Mouse (Mus musculus): ENCODE measurements around the gene Scfd2. TPM values are rescaled to one million over a fixed set of nuclear protein-coding genes. Genes with fewer than 3 reads are reported as not detected.

The Scfd2 gene
- polyA plus RNA-seq, 1 experiment from 2014 or later, result 19.7 TPM

DNA sequence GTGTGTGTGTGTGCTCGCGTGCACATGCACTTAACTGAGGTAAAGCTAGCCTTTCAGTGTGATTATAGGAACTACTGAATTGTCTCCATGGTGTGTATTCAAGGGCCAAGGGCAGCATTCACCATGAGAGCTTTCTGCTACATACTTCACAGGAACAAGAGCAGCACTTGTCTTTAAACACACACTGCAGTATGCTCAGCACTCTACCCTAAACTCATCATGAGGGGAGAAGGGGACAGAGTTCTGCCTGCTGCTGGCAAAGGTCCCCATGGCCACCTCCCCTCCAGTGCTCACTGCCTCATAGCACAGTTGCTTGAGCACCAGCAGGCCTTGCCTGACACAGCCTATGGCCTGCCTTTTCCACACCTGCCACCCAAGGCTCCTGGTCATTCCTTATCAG, 230.1 kb downstream of the Scfd2 start:
- Histone ChIP-seq H3K36me3 (no peaks in the 10 kb centered on the region), H3K27ac (no peak overlapping the region; the same call in 1 of the 2 replicates), H3K4me1 (0 out of 2 replicates have a peak, but pooled peaks cover 2% of the 10 kb centered on the region), H3K9me3 (no peaks in the 10 kb centered on the region), H3K4me3 (replicated peaks) (no peak overlapping the region), H3K9ac (no peak overlapping the region), H3K4me2 (no peak overlapping the region), H3K27me3 (replicated peaks) (no peaks in the 10 kb centered on the region)
- no peak for ATAC-seq (ENCODE audit: insufficient read depth, low FRiP score, low read depth)
- 82% methylated on average over 2 of the region's 2 CpGs for WGBS

DNA sequence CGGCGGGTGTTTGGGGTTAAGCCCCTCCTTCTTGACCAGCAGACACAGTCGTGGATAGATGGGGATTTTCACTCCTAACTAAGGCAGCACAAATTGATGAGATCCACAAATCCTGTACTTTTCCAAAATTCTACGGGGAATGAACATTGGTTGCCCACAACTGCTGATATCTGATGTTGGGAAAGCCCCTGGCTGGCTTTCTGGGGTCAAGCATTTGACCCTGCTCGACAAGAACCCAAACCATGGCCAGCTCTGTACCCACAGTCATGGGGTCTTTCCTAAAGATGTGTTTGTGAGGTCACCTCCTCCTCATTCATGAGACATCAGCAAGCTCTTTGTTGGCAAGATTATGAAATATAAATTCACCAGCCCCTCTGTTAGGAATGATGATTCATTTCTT, 230.6 kb downstream of the Scfd2 start:
- Histone ChIP-seq H3K4me2 (no peak overlapping the region), H3K27me3 (replicated peaks) (no peaks in the 10 kb centered on the region), H3K36me3 (no peaks in the 10 kb centered on the region), H3K4me1 (0 out of 2 replicates have a peak, but pooled peaks cover 2% of the 10 kb centered on the region), H3K27ac (no peak overlapping the region), H3K9me3 (no peaks in the 10 kb centered on the region), H3K4me3 (replicated peaks) (no peak overlapping the region), H3K9ac (no peak overlapping the region)
- ATAC-seq (ENCODE audit: insufficient read depth, low FRiP score, low read depth), result no peak
- WGBS, result 56% methylated on average over 5 of the region's 5 CpGs

DNA sequence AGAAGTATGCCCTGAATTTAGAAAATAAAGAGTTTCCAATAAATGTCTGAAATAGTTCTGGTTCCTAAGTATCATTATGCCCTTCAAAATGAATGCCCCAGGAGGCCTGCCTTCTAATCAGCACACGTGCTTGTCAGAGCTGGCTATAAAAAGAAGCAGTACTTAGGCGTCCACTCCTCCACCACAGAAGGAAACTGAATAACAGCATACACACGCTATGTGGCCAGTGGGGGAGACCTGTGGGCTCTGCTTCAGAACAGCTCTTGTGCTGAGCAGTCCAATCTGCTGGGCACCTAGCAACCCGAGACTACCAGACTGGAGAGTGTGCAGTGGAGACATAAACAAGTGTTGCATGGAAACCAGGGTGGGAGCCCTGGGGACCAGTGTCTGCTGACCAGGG, 231.4 kb downstream of the Scfd2 start:
- Histone ChIP-seq H3K9ac (no peak overlapping the region), H3K4me3 (replicated peaks) (no peak overlapping the region), H3K36me3 (no peaks in the 10 kb centered on the region), H3K4me2 (no peak overlapping the region), H3K4me1 (0 out of 2 replicates have a peak, but pooled peaks cover 2% of the 10 kb centered on the region), H3K9me3 (no peaks in the 10 kb centered on the region), H3K27ac (no peak overlapping the region), H3K27me3 (replicated peaks) (no peaks in the 10 kb centered on the region)
- 45% methylated on average over 4 of the region's 4 CpGs for WGBS
- no peak; the same call in 1 of the 2 replicates for ATAC-seq (ENCODE audit: insufficient read depth, low FRiP score, low read depth)

DNA sequence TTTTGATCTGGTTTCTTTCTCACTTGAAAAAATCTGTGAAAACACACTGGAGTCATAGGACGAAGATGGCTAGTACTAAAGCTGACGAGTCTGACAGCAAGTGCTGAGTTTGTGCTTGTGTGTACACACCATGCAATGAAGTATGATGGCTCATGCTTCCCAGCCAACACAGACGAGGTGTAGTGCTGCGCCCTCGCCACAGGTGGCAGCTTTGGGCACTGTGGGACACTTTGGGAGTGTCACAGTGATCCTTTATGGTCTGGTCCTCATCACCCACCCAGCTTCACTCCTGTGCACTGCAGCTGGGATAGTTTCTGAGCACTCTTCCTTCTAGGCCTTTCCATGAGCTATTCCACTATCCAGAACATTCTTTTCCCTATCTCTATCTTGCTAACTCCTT, 234.4 kb downstream of the Scfd2 start:
- H3K27me3 ChIP-seq (replicated peaks), result no peaks in the 10 kb centered on the region
- ATAC-seq (ENCODE audit: insufficient read depth, low FRiP score, low read depth), result no peak
- no peak overlapping the region for H3K27ac ChIP-seq
- no peak overlapping the region for H3K9ac ChIP-seq
- H3K4me1 ChIP-seq, result peaks cover under 1% of the 10 kb centered on the region; the same call in 1 of the 2 replicates
- H3K4me2 ChIP-seq, result no peak overlapping the region
- no peaks in the 10 kb centered on the region for H3K36me3 ChIP-seq
- 85% methylated on average over 5 of the region's 5 CpGs for WGBS
- H3K9me3 ChIP-seq, result no peaks in the 10 kb centered on the region
- H3K4me3 ChIP-seq (replicated peaks), result no peak overlapping the region

DNA sequence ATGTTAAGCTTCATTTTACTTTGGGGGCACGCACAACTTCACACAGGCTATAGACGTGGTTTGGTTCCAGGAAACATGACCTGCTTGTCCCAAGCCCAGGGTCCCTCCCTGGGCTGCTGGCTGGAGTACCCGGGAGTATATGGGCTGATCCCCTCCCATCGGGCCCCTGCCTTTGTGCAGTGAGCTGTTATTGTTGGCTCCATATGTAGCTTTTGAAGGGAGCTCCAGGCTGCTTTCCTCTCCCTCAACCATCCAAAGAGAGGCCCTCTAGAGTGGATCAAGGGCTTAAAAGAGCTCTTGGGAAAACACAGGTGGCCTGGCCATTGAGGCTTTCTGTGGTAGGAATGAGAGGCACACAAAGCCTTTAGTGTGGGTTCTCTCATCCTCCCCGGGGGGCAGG, 235.5 kb downstream of the Scfd2 start:
- H3K36me3 ChIP-seq, result no peaks in the 10 kb centered on the region
- H3K4me2 ChIP-seq, result no peak overlapping the region
- no peak overlapping the region for H3K4me3 ChIP-seq (replicated peaks)
- 63% methylated on average over 5 of the region's 5 CpGs for WGBS
- no peak overlapping the region for H3K27ac ChIP-seq
- no peaks in the 10 kb centered on the region for H3K27me3 ChIP-seq (replicated peaks)
- no peaks in the 10 kb centered on the region for H3K9me3 ChIP-seq
- no peaks in the 10 kb centered on the region; the same call in 1 of the 2 replicates for H3K4me1 ChIP-seq
- no peak for ATAC-seq (ENCODE audit: insufficient read depth, low FRiP score, low read depth)
- H3K9ac ChIP-seq, result no peak overlapping the region

DNA sequence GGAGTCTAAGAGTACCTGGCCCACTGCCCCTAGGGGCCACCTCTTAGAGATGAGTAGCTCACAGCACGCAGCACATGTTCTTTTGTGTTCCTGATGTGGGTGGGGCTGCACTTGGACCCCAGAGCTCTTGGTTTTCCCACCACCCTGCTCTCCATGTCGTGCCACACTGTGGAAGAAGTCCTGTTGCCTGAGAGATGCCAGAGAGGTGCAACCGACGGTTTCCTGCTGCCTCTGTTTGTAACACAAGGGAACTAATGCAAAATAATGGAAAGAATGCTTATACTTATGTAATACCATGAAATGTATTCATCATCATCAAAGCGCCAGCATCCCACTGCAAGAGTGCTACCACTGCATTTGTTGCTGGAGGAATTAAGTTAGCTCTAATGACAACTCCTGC, 238.0 kb downstream of the Scfd2 start:
- Histone ChIP-seq H3K4me1 (no peaks in the 10 kb centered on the region; the same call in 1 of the 2 replicates), H3K36me3 (no peaks in the 10 kb centered on the region), H3K9ac (no peak overlapping the region), H3K4me3 (replicated peaks) (no peak overlapping the region), H3K9me3 (no peaks in the 10 kb centered on the region), H3K27ac (no peak overlapping the region), H3K27me3 (replicated peaks) (no peaks in the 10 kb centered on the region), H3K4me2 (no peak overlapping the region)
- WGBS, result 56% methylated on average over 5 of the region's 5 CpGs
- ATAC-seq (ENCODE audit: insufficient read depth, low FRiP score, low read depth), result no peak

DNA sequence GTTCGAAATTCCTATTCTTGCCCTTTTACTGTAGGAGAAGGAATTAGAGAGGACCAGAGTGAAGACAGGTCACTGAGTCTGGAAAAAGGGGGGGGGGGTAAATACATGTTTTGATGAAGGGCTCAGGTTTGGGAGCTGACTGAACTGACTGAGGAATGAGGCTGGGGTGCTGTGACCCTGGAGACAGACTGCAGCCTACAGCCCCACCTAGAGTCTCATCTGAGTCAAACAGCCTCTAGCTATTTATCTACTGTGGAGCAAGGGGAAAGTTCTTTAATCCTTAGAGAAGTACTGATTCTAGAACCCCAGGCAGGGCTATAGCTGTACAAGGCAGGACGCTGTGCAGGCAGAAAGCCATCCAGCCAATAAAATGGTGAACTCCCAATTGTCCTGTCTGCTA, 239.5 kb downstream of the Scfd2 start:
- no peak overlapping the region for H3K4me3 ChIP-seq (replicated peaks)
- H3K9ac ChIP-seq, result no peak overlapping the region
- no peaks in the 10 kb centered on the region for H3K36me3 ChIP-seq
- H3K4me1 ChIP-seq, result no peaks in the 10 kb centered on the region; the same call in 1 of the 2 replicates
- 80% methylated on average over 2 of the region's 2 CpGs for WGBS
- no peaks in the 10 kb centered on the region for H3K9me3 ChIP-seq
- no peak overlapping the region for H3K27ac ChIP-seq
- H3K4me2 ChIP-seq, result no peak overlapping the region
- no peaks in the 10 kb centered on the region for H3K27me3 ChIP-seq (replicated peaks)
- no peak for ATAC-seq (ENCODE audit: insufficient read depth, low FRiP score, low read depth)

DNA sequence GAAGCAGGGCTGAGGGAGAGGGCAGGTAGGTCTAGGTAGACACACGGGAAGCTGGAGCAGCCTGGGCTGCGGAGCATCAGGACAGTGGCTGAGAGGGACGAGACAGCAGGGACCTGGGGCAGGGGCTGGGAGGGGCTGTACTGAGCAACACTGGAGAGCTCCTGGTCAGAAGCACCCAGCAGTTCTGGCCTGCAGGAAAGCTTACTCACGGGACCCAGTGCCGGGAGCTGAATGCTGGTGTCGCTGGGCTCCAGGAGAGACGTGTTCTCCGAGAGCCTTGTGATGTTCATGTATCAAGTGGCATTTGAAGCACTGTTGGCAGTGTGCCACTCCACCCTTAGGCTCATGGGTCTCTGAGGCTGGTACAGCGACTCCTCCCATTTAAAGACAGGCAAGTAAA, 240.0 kb downstream of the Scfd2 start:
- Histone ChIP-seq H3K4me1 (no peaks in the 10 kb centered on the region; the same call in 1 of the 2 replicates), H3K27ac (no peak overlapping the region), H3K27me3 (replicated peaks) (no peaks in the 10 kb centered on the region), H3K9me3 (no peaks in the 10 kb centered on the region), H3K36me3 (no peaks in the 10 kb centered on the region), H3K9ac (no peak overlapping the region), H3K4me3 (replicated peaks) (no peak overlapping the region), H3K4me2 (no peak overlapping the region)
- WGBS, result 67% methylated on average over 9 of the region's 9 CpGs
- no peak for ATAC-seq (ENCODE audit: insufficient read depth, low FRiP score, low read depth)

DNA sequence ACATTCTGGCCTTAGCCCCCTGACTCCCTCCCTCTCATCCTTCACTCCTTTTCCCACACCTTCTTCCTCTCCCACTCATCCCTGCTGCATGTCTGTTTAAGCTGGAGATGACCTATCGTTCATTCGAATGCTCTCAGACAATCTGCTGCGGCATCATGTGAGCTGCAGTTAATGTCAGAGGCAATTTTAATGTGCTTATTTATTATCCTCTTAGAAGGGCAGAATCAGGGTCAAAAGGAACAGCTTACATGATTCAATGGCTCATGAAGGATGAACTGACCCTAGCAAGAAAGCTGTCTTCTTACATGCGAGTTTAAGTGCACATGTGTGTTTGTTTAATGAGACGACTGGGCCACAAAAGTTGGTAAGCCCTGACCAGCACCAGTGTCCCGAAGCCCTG, 241.6 kb downstream of the Scfd2 start:
- Histone ChIP-seq H3K9me3 (no peaks in the 10 kb centered on the region), H3K9ac (no peak overlapping the region), H3K27me3 (replicated peaks) (no peaks in the 10 kb centered on the region), H3K4me2 (no peak overlapping the region), H3K4me3 (replicated peaks) (no peak overlapping the region), H3K4me1 (peaks cover 3% of the 10 kb centered on the region; the same call in 1 of the 2 replicates), H3K27ac (no peak overlapping the region), H3K36me3 (no peaks in the 10 kb centered on the region)
- ATAC-seq (ENCODE audit: insufficient read depth, low FRiP score, low read depth), result no peak
- 66% methylated on average over 6 of the region's 6 CpGs for WGBS

DNA sequence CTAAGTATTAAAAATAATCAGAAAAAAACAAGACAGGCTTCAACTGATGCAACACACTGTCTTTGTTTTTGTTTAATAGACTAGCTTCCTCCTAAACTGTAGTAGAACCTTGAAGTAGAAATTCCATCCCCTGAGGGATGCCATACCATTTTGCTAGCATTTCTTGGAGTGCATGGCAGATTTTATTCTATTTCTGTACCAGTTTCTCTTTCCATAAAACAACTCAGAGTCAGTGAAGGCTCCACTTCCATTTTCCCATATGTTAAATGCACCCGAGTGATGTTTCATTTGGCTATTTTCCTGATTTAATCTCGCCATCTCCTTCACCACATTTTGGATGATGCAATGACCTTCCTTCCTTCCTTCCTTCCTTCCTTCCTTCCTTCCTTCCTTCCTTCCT, 243.4 kb downstream of the Scfd2 start:
- no peak for ATAC-seq (ENCODE audit: insufficient read depth, low FRiP score, low read depth)
- Histone ChIP-seq H3K9ac (no peak overlapping the region), H3K9me3 (no peaks in the 10 kb centered on the region), H3K27ac (no peak overlapping the region), H3K27me3 (replicated peaks) (no peaks in the 10 kb centered on the region), H3K4me3 (replicated peaks) (no peak overlapping the region), H3K4me2 (no peak overlapping the region), H3K4me1 (0 out of 2 replicates have a peak, but pooled peaks cover 3% of the 10 kb centered on the region), H3K36me3 (no peaks in the 10 kb centered on the region)
- 84% methylated on average over 2 of the region's 2 CpGs for WGBS

DNA sequence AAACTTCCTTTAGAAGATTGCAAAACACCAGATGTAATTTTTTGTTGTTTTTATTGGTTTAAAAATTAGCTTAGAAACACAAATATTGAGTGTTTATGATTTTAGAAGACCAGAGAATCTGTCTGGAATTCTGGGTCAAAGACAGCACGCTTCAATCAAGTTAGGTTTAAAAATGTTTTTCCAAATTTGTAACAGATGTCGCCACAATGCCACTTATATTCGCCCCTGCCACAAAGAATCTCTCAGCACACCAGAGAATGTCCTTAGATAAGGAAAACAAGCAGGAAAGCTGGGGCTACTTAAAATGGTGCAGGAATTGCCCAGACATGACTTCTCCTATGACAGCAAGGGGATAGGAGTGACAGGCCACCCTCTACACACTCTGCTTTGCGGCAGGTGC, 245.3 kb downstream of the Scfd2 start:
- no peak for ATAC-seq (ENCODE audit: insufficient read depth, low FRiP score, low read depth)
- no peak overlapping the region for H3K27ac ChIP-seq
- no peaks in the 10 kb centered on the region for H3K36me3 ChIP-seq
- no peak overlapping the region for H3K9ac ChIP-seq
- H3K4me3 ChIP-seq (replicated peaks), result no peak overlapping the region
- 83% methylated on average over 4 of the region's 4 CpGs for WGBS
- H3K27me3 ChIP-seq (replicated peaks), result no peaks in the 10 kb centered on the region
- no peaks in the 10 kb centered on the region for H3K9me3 ChIP-seq
- H3K4me2 ChIP-seq, result no peak overlapping the region
- 0 out of 2 replicates have a peak, but pooled peaks cover 3% of the 10 kb centered on the region for H3K4me1 ChIP-seq

DNA sequence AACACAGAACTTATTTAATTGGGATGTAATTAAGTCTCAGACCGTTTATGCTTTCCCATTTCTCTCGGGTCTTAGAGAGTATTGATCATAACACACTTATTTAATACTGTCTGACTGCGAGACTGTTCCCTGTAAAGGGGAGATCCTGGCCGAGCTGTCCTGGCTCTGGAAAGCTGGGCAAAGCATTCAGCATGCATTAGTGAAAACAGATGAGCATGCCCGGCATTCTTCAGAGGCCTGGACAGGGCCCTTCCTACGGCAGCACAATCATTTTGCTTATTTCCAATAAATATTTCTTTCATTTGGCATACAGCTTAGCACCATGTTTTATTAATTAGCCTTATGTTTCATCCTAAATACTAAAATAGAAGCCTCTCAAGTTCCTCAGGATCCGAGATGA, 245.8 kb downstream of the Scfd2 start:
- WGBS, result 58% methylated on average over 7 of the region's 7 CpGs
- Histone ChIP-seq H3K9me3 (no peaks in the 10 kb centered on the region), H3K27me3 (replicated peaks) (no peaks in the 10 kb centered on the region), H3K4me1 (0 out of 2 replicates have a peak, but pooled peaks cover 3% of the 10 kb centered on the region), H3K9ac (no peak overlapping the region), H3K4me3 (replicated peaks) (no peak overlapping the region), H3K27ac (no peak overlapping the region), H3K4me2 (no peak overlapping the region), H3K36me3 (no peaks in the 10 kb centered on the region)
- ATAC-seq (ENCODE audit: insufficient read depth, low FRiP score, low read depth), result no peak

DNA sequence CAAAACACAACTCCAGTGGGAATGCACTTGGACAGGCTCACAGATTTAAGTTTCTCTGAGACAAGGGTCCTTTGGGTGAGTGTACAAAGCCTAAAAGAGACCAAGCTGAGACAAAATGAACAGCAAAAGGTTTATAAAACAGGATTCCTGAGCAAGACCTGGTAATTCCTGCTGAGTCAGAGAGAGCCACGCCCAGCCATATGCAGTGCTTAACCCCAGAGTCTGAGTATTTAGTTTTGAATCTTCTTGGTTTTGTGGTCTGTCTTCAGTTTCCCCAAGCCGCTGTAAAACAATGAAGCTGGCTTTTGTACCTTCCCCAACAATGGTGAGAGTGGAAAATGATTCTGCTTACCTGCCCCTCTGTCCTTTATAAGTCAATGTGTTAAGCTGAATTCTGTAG, 246.3 kb downstream of the Scfd2 start:
- Histone ChIP-seq H3K4me3 (replicated peaks) (no peak overlapping the region), H3K27me3 (replicated peaks) (no peaks in the 10 kb centered on the region), H3K4me2 (no peak overlapping the region), H3K9ac (no peak overlapping the region), H3K27ac (no peak overlapping the region), H3K36me3 (no peaks in the 10 kb centered on the region), H3K4me1 (0 out of 2 replicates have a peak, but pooled peaks cover 3% of the 10 kb centered on the region), H3K9me3 (no peaks in the 10 kb centered on the region)
- WGBS, result 54% methylated on average over 2 of the region's 2 CpGs
- no peak for ATAC-seq (ENCODE audit: insufficient read depth, low FRiP score, low read depth)

Data from stomach, embryonic 15.5 days (tissue).